ENCODE assay signal across 16 mouse cellular contexts in the genomic region with DNA sequence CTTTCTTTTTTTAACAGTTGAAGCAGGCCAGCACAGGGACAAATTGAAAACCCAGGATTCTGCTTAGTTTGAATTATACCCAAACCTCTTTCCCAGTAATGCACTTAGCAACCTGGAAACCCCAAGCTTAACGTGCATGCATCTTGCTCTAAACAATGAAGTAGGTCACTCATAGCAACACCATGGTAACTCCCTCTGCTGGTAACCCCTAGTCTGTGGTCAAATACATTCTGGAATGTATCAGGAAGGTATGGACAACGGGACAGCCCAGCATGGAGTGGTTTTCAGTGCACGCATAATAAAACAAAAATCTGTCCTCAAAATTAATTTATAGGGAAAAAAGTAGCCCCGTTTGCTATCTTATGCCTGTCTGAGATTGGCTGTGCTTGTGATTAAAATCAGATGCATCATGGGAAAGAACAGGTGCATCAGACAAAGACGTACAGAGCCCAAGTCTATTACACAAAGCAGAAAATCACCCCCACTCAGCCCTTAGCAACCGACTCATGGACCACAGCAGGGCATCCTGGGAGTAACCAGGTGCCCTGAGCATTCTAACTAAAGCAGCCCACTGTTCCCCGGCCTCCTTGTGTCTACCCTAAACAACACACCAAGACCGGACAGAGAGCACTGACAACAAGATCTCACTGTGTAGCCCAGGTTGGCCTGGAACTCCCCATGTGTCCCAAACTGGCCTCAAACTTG.
DNase-seq lines count a peak whose midpoint lies in the region; ATAC-seq and TF ChIP-seq lines count a peak whose summit lies in the region.
"Had no signal": no experiment of that assay in that cellular context is flagged by ENCODE, and none has a peak within 500 bp of the region (broad histone marks: within the 10 kb centered on the region; RNA-seq: fewer than 3 reads in every experiment).

No protein-coding gene starts in this region.

- 76% methylated on average over 8 of the region's 8 CpGs for WGBS in forebrain, embryonic 10.5 days
- 52% methylated on average over 8 of the region's 8 CpGs for WGBS in forebrain, embryonic 15.5 days
- WGBS in midbrain, embryonic 11.5 days = 54% methylated on average over 8 of the region's 8 CpGs
- 67% methylated on average over 8 of the region's 8 CpGs for WGBS in midbrain, embryonic 10.5 days
- 26% methylated on average over 8 of the region's 8 CpGs for WGBS in hindbrain, embryonic 16.5 days
- WGBS in stomach, postnatal 0 days = 71% methylated on average over 8 of the region's 8 CpGs

- DNase-seq in forebrain, embryonic 10.5 days (ENCODE audit: extremely low spot score, low spot score) = no peak
- no peak for DNase-seq in midbrain, embryonic 11.5 days (ENCODE audit: low spot score, missing footprints)
- no peak for DNase-seq in midbrain, embryonic 10.5 days (ENCODE audit: low spot score)
- no peak for DNase-seq in stomach, postnatal 0 days (ENCODE audit: low spot score)
- DNase-seq in left cerebral cortex, postnatal 25 days (ENCODE audit: low spot score in 2 of 2) = no peak
- DNase-seq: cerebellum, adult 2 months; kidney, postnatal 14 days; left cerebral cortex, postnatal 4 days; liver, embryonic 13.5 days had no signal

- H3K4me3 ChIP-seq in forebrain, embryonic 10.5 days = no peak overlapping the region
- no peak overlapping the region for H3K4me3 ChIP-seq in forebrain, embryonic 15.5 days
- H3K4me3 ChIP-seq in midbrain, embryonic 11.5 days (ENCODE audit: low read depth, low read length) = no peak overlapping the region
- no peak overlapping the region for H3K4me3 ChIP-seq in midbrain, embryonic 10.5 days
- no peak overlapping the region for H3K4me3 ChIP-seq in hindbrain, embryonic 16.5 days (ENCODE audit: low read length)
- H3K4me3 ChIP-seq in stomach, postnatal 0 days (ENCODE audit: low read depth, low read length) = no peak overlapping the region
- H3K4me3 ChIP-seq: embryonic facial prominence, embryonic 10.5 days; intestine, embryonic 15.5 days; liver, embryonic 13.5 days had no signal

- intact Hi-C loops in left cerebral cortex, postnatal 25 days (cut with DNase I) = no loop called here

- no peaks in the 10 kb centered on the region for H3K27me3 ChIP-seq in forebrain, embryonic 10.5 days (ENCODE audit: poor library complexity, severe bottlenecking)
- no peaks in the 10 kb centered on the region for H3K27me3 ChIP-seq in forebrain, embryonic 15.5 days
- H3K27me3 ChIP-seq in midbrain, embryonic 11.5 days (ENCODE audit: control insufficient read depth, insufficient read depth, low read length) = no peaks in the 10 kb centered on the region
- no peaks in the 10 kb centered on the region for H3K27me3 ChIP-seq in midbrain, embryonic 10.5 days (ENCODE audit: low read depth, poor library complexity, severe bottlenecking)
- H3K27me3 ChIP-seq in hindbrain, embryonic 16.5 days (replicated peaks; ENCODE audit: control insufficient read depth, insufficient read depth, low read length) = no peaks in the 10 kb centered on the region
- no peaks in the 10 kb centered on the region for H3K27me3 ChIP-seq in stomach, postnatal 0 days (ENCODE audit: control insufficient read depth, insufficient read depth, low read length)
- H3K27me3 ChIP-seq: intestine, embryonic 15.5 days; liver, embryonic 13.5 days had no signal

- H3K4me1 ChIP-seq in forebrain, embryonic 10.5 days = peaks cover 11% of the 10 kb centered on the region
- H3K4me1 ChIP-seq in forebrain, embryonic 15.5 days = no peaks in the 10 kb centered on the region
- H3K4me1 ChIP-seq in midbrain, embryonic 11.5 days (ENCODE audit: control insufficient read depth, insufficient read depth, low read length) = no peaks in the 10 kb centered on the region
- H3K4me1 ChIP-seq in midbrain, embryonic 10.5 days = peaks cover 16% of the 10 kb centered on the region
- H3K4me1 ChIP-seq in hindbrain, embryonic 16.5 days (ENCODE audit: control insufficient read depth, insufficient read depth, low read depth, low read length) = no peaks in the 10 kb centered on the region; the same call in none of the 2 replicates
- no peaks in the 10 kb centered on the region for H3K4me1 ChIP-seq in stomach, postnatal 0 days (replicated peaks; ENCODE audit: control insufficient read depth, insufficient read depth)
- H3K4me1 ChIP-seq: liver, embryonic 13.5 days had no signal

- no peaks in the 10 kb centered on the region for H3K36me3 ChIP-seq in forebrain, embryonic 10.5 days (replicated peaks)
- H3K36me3 ChIP-seq in forebrain, embryonic 15.5 days = no peaks in the 10 kb centered on the region
- no peaks in the 10 kb centered on the region for H3K36me3 ChIP-seq in midbrain, embryonic 11.5 days (ENCODE audit: control insufficient read depth, insufficient read depth, low read length)
- H3K36me3 ChIP-seq in midbrain, embryonic 10.5 days = no peaks in the 10 kb centered on the region
- no peaks in the 10 kb centered on the region for H3K36me3 ChIP-seq in hindbrain, embryonic 16.5 days (ENCODE audit: control insufficient read depth, insufficient read depth, low read length)
- no peaks in the 10 kb centered on the region for H3K36me3 ChIP-seq in stomach, postnatal 0 days (ENCODE audit: control insufficient read depth, insufficient read depth, low read length)
- H3K36me3 ChIP-seq: embryonic facial prominence, embryonic 10.5 days; intestine, embryonic 15.5 days; liver, embryonic 13.5 days had no signal

- no peak for ATAC-seq in forebrain, embryonic 15.5 days (replicated peaks)
- peak; percentile 46; the same call in 1 of the 2 replicates for ATAC-seq in midbrain, embryonic 11.5 days (ENCODE audit: low FRiP score)
- peak; percentile 57 for ATAC-seq in hindbrain, embryonic 16.5 days
- ATAC-seq in stomach, postnatal 0 days (ENCODE audit: low FRiP score, low TSS enrichment) = no peak
- no peak for ATAC-seq in megakaryocyte-erythroid progenitor cell, adult 5-6 weeks (replicated peaks; ENCODE audit: low FRiP score, low TSS enrichment, poor library complexity, severe bottlenecking)
- ATAC-seq: intestine, embryonic 15.5 days; lung, postnatal 0 days; Patski had no signal

- no peak for TF ChIP-seq EP300 in stomach, postnatal 0 days (optimal IDR thresholded peaks at IDR 0.05)

- H3K27ac ChIP-seq in forebrain, embryonic 10.5 days = peak overlapping the region; percentile 44; the same call in 1 of the 2 replicates
- no peak overlapping the region for H3K27ac ChIP-seq in forebrain, embryonic 15.5 days (replicated peaks)
- no peak overlapping the region for H3K27ac ChIP-seq in midbrain, embryonic 11.5 days (ENCODE audit: low read depth, low read length)
- no peak overlapping the region for H3K27ac ChIP-seq in midbrain, embryonic 10.5 days (replicated peaks)
- no peak overlapping the region for H3K27ac ChIP-seq in hindbrain, embryonic 16.5 days (ENCODE audit: low read depth, low read length)
- H3K27ac ChIP-seq in stomach, postnatal 0 days (replicated peaks) = no peak overlapping the region
- H3K27ac ChIP-seq: embryonic facial prominence, embryonic 10.5 days; intestine, embryonic 15.5 days; liver, embryonic 13.5 days had no signal

- H3K4me2 ChIP-seq in forebrain, embryonic 15.5 days (replicated peaks) = no peak overlapping the region
- H3K4me2 ChIP-seq in midbrain, embryonic 11.5 days = no peak overlapping the region
- no peak overlapping the region for H3K4me2 ChIP-seq in hindbrain, embryonic 16.5 days (ENCODE audit: low read length)
- no peak overlapping the region for H3K4me2 ChIP-seq in stomach, postnatal 0 days (replicated peaks; ENCODE audit: low read depth)
- H3K4me2 ChIP-seq: intestine, embryonic 15.5 days; liver, embryonic 13.5 days had no signal

- no peak overlapping the region for H3K9ac ChIP-seq in forebrain, embryonic 15.5 days (replicated peaks)
- H3K9ac ChIP-seq in midbrain, embryonic 11.5 days (ENCODE audit: low read length) = no peak overlapping the region
- no peak overlapping the region for H3K9ac ChIP-seq in hindbrain, embryonic 16.5 days (ENCODE audit: low read depth, low read length)
- H3K9ac ChIP-seq in stomach, postnatal 0 days (ENCODE audit: low read length) = no peak overlapping the region
- H3K9ac ChIP-seq: intestine, embryonic 15.5 days; liver, embryonic 13.5 days had no signal

- TF ChIP-seq CTCF in stomach, postnatal 0 days (IDR thresholded peaks at IDR 0.05; ENCODE audit: low read depth) = peak; percentile 38

- no peaks in the 10 kb centered on the region for H3K9me3 ChIP-seq in forebrain, embryonic 10.5 days
- H3K9me3 ChIP-seq in forebrain, embryonic 15.5 days = no peaks in the 10 kb centered on the region
- no peaks in the 10 kb centered on the region for H3K9me3 ChIP-seq in midbrain, embryonic 11.5 days (ENCODE audit: control insufficient read depth, low read length)
- H3K9me3 ChIP-seq in midbrain, embryonic 10.5 days (replicated peaks) = no peaks in the 10 kb centered on the region
- H3K9me3 ChIP-seq in hindbrain, embryonic 16.5 days (ENCODE audit: control insufficient read depth, low read length) = no peaks in the 10 kb centered on the region
- no peaks in the 10 kb centered on the region for H3K9me3 ChIP-seq in stomach, postnatal 0 days (ENCODE audit: control insufficient read depth, low read length)
- H3K9me3 ChIP-seq: embryonic facial prominence, embryonic 10.5 days; intestine, embryonic 15.5 days; liver, embryonic 13.5 days had no signal

Comparison
In these comparisons a context has a peak if more than half of its experiments do, and no peak if none do; other contexts are left out.
1. ATAC-seq: peak in midbrain, embryonic 11.5 days (single experiment) and hindbrain, embryonic 16.5 days (single experiment); none in forebrain, embryonic 15.5 days (single experiment), stomach, postnatal 0 days (single experiment) and megakaryocyte-erythroid progenitor cell, adult 5-6 weeks (single experiment).